Mouse (Mus musculus) cerebellum, postnatal 10 days (tissue): ENCODE data around the gene Grm7.

Experiments
- DNase-seq, 2 experiments: peaks; one replicate each; pipeline ENCODE4 v3.0.0; 2021; ENCODE audit warnings: mixed read lengths in 2 of 2

The Grm7 gene

GRCm38 (mm10) chr6:111369013-111369412, 723.6 kb downstream of the Grm7 start:
- DNase-seq = no peak

- DNase-seq = no peak
These were observed 726.4 kb downstream of the Grm7 start for GRCm38 (mm10) chr6:111371581-111372349.

- peak; percentile 77 to 86 for DNase-seq
These were observed 727.4 kb downstream of the Grm7 start for GRCm38 (mm10) chr6:111372626-111373380.

GRCm38 (mm10) chr6:111380710-111381109, 735.3 kb downstream of the Grm7 start:
- no peak for DNase-seq

- no peak for DNase-seq
These were observed 763.4 kb downstream of the Grm7 start for GRCm38 (mm10) chr6:111408750-111409149.

- peak; percentile 55 to 76 for DNase-seq
These were observed 779.4 kb downstream of the Grm7 start for GRCm38 (mm10) chr6:111424737-111425136.

- DNase-seq = no peak
These were observed 800.8 kb downstream of the Grm7 start for GRCm38 (mm10) chr6:111446228-111446627.

GRCm38 (mm10) chr6:111447851-111448250, 802.5 kb downstream of the Grm7 start:
- DNase-seq = no peak

GRCm38 (mm10) chr6:111449054-111449783, 803.8 kb downstream of the Grm7 start:
- DNase-seq = peak; percentile 46 to 48

- no peak for DNase-seq
These were observed 836.5 kb downstream of the Grm7 start for GRCm38 (mm10) chr6:111481866-111482265.

GRCm38 (mm10) chr6:111486081-111486480, 840.7 kb downstream of the Grm7 start:
- DNase-seq = no peak

- no peak for DNase-seq
These were observed 842.2 kb downstream of the Grm7 start for GRCm38 (mm10) chr6:111487556-111487955.

- no peak for DNase-seq
These were observed 846.8 kb downstream of the Grm7 start for GRCm38 (mm10) chr6:111492166-111492565.

- DNase-seq = peak; percentile 9 to 13
These were observed 854.2 kb downstream of the Grm7 start for GRCm38 (mm10) chr6:111499542-111499941.

GRCm38 (mm10) chr6:111510768-111511459, 865.5 kb downstream of the Grm7 start:
- peak; percentile 31 to 51 for DNase-seq

GRCm38 (mm10) chr6:111512359-111512758, 867.0 kb downstream of the Grm7 start:
- DNase-seq = no peak

GRCm38 (mm10) chr6:111521229-111521628, 875.8 kb downstream of the Grm7 start:
- DNase-seq = no peak

GRCm38 (mm10) chr6:111522122-111522521, 876.7 kb downstream of the Grm7 start:
- DNase-seq = no peak

- peak; percentile 16 to 44 for DNase-seq
These were observed 884.6 kb downstream of the Grm7 start for GRCm38 (mm10) chr6:111529985-111530384.

GRCm38 (mm10) chr6:111558588-111558987, 913.2 kb downstream of the Grm7 start:
- peak; percentile 15 to 48 for DNase-seq

- DNase-seq = peak in 1 of 2 experiments; percentile 9
These were observed 914.1 kb downstream of the Grm7 start for GRCm38 (mm10) chr6:111559459-111559858.

- DNase-seq = no peak
These were observed 916.0 kb downstream of the Grm7 start for GRCm38 (mm10) chr6:111561347-111561746.
